Mouse (Mus musculus): ENCODE data around the gene Pzp. TPM values are rescaled to one million over a fixed set of nuclear protein-coding genes. Genes with fewer than 3 reads are reported as not detected.

Pzp gene
- polyA plus RNA-seq, 1 experiment, result 0.05 TPM

DNA sequence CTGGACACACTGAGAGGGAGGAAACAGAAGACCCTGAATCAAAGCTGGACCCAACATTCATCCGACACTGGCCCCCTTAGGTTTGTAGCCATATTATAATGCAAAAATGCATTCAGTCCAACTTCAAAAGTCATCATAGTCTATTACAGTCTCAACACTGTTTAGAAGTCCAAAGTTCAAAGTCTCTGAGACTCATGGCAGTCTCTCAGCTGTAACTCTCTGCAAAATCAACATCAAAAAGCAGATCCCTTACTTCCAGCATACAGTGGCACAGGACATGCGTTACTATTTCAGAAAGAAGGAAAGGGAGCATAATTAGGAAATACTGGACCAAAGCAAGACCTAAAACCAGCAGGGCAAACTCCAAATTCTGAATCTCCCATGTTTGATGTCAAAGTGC is 8.7 kb upstream of the Pzp start:
- no peak for TF ChIP-seq POLR2A (IDR thresholded peaks at IDR 0.05; ENCODE audit: low read depth, low read length)
- TF ChIP-seq CTCF (IDR thresholded peaks at IDR 0.05; ENCODE audit: extremely low read depth, insufficient read depth, insufficient read length, insufficient replicate concordance), result no peak
- Histone ChIP-seq H3K4me3 (ENCODE audit: extremely low read depth, insufficient read depth, insufficient read length) (no peak overlapping the region), H3K27ac (ENCODE audit: insufficient read depth, low read length) (no peak overlapping the region), H3K27me3 (ENCODE audit: control insufficient read depth, insufficient read depth, low read length) (no peaks in the 10 kb centered on the region; the same call in 1 of the 2 replicates), H3K36me3 (ENCODE audit: control insufficient read depth, insufficient read depth, low read length) (no peaks in the 10 kb centered on the region), H3K4me1 (ENCODE audit: control insufficient read depth, insufficient read depth, insufficient read length) (no peaks in the 10 kb centered on the region)
- WGBS, result 94% methylated on average over 2 of the region's 2 CpGs
- no peak for DNase-seq (ENCODE audit: low read depth in 1 of 2, low spot score in 2 of 2)

DNA sequence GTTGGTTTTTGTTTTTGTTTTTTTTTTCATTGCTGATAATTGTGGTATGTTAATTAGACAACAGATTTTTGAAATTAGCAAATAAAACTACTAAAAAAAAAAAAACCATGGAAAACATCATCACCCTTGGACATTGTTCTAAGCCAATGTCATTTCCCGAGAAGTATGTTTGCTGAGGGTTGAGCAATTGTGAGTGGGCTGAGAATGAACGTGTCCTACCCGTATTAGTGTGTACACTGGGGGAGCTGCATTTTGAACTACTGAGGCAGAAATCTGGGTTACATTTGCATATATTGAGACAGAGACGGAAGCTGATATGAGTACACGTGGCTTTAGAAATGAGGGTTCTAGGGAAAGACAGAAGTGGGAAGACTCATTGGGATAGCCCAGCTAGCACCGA is 6.8 kb upstream of the Pzp start:
- TF ChIP-seq POLR2A (IDR thresholded peaks at IDR 0.05; ENCODE audit: low read depth, low read length) (no peak), CTCF (IDR thresholded peaks at IDR 0.05; ENCODE audit: extremely low read depth, insufficient read depth, insufficient read length, insufficient replicate concordance) (no peak)
- H3K4me3 ChIP-seq (ENCODE audit: extremely low read depth, insufficient read depth, insufficient read length), result no peak overlapping the region
- no peak overlapping the region for H3K27ac ChIP-seq (ENCODE audit: insufficient read depth, low read length)
- no peak for DNase-seq (ENCODE audit: low read depth in 1 of 2, low spot score in 2 of 2)
- no peaks in the 10 kb centered on the region for H3K36me3 ChIP-seq (ENCODE audit: control insufficient read depth, insufficient read depth, low read length)
- no peaks in the 10 kb centered on the region for H3K4me1 ChIP-seq (ENCODE audit: control insufficient read depth, insufficient read depth, insufficient read length)
- H3K27me3 ChIP-seq (ENCODE audit: control insufficient read depth, insufficient read depth, low read length), result no peaks in the 10 kb centered on the region; the same call in 1 of the 2 replicates
- 87% methylated on average over 6 of the region's 6 CpGs for WGBS

DNA sequence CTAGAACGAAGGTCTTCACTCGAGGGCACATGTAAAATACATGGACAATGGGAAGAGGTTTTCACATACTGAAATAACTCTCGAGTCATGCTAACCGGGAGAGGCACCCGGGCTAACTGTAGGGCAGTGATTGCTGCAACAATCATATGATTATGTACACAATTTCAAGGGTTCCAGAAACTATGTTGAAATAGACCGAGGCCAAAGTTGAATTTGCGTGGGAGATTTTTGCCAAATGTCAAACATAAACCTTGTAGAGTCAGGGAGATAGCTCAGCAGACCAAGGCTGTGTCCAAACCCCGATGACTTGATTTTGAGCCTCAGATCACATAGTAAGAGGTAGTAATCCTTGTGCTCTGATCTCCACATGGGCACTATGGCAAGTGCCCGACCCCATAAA is 6.2 kb upstream of the Pzp start:
- no peaks in the 10 kb centered on the region for H3K36me3 ChIP-seq (ENCODE audit: control insufficient read depth, insufficient read depth, low read length)
- WGBS, result 91% methylated on average over 9 of the region's 9 CpGs
- H3K27ac ChIP-seq (ENCODE audit: insufficient read depth, low read length), result no peak overlapping the region
- DNase-seq (ENCODE audit: low read depth in 1 of 2, low spot score in 2 of 2), result no peak
- no peak for TF ChIP-seq POLR2A (IDR thresholded peaks at IDR 0.05; ENCODE audit: low read depth, low read length)
- no peak for TF ChIP-seq CTCF (IDR thresholded peaks at IDR 0.05; ENCODE audit: extremely low read depth, insufficient read depth, insufficient read length, insufficient replicate concordance)
- H3K4me3 ChIP-seq (ENCODE audit: extremely low read depth, insufficient read depth, insufficient read length), result no peak overlapping the region
- H3K27me3 ChIP-seq (ENCODE audit: control insufficient read depth, insufficient read depth, low read length), result no peaks in the 10 kb centered on the region; the same call in 1 of the 2 replicates
- H3K4me1 ChIP-seq (ENCODE audit: control insufficient read depth, insufficient read depth, insufficient read length), result no peaks in the 10 kb centered on the region

DNA sequence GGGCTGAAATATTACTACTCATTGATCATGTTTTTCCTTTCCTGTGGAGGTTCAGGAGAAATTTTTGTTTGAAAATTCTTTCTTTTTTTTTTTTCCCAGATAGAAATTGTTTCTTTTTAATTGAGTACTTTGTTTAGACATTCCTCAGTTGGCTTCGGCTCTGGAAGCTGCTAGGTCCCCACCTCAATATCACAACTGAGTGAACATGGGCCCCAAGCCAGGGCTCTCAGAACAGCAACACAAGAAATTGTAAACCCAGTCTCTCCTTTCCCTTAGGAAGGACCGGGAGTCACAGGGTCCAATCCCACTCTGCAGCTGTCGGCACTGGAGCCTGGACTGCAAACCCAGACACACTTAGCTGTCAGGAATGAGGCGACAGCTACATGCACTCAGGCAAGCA is 2.0 kb upstream of the Pzp start:
- 84% methylated on average over 4 of the region's 4 CpGs for WGBS
- Histone ChIP-seq H3K4me3 (ENCODE audit: extremely low read depth, insufficient read depth, insufficient read length) (no peak overlapping the region), H3K27ac (ENCODE audit: insufficient read depth, low read length) (no peak overlapping the region), H3K27me3 (ENCODE audit: control insufficient read depth, insufficient read depth, low read length) (no peaks in the 10 kb centered on the region; the same call in 1 of the 2 replicates), H3K36me3 (ENCODE audit: control insufficient read depth, insufficient read depth, low read length) (no peaks in the 10 kb centered on the region), H3K4me1 (ENCODE audit: control insufficient read depth, insufficient read depth, insufficient read length) (no peaks in the 10 kb centered on the region)
- no peak for DNase-seq (ENCODE audit: low read depth in 1 of 2, low spot score in 2 of 2)
- no peak for TF ChIP-seq POLR2A (IDR thresholded peaks at IDR 0.05; ENCODE audit: low read depth, low read length)
- no peak for TF ChIP-seq CTCF (IDR thresholded peaks at IDR 0.05; ENCODE audit: extremely low read depth, insufficient read depth, insufficient read length, insufficient replicate concordance)

DNA sequence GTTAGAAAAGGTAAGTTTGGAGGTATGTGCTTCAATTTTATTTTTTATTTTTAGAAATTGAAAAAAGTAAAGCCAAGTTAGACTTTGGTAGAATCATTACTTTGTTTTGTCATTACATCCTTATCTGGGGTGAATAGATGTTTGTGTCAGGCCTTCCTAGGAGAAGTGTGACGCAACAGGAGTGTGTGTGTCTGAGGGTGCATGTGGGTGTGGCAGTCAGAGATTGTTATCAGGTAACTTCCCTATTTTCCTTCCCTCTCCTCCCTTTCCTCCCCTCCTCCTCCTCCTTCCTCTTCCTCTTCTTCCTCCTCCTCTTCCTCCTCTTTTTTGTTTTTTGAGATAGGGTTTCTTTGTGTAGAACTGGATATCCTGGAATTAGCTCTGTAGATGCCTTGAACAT is 590 bp upstream of the Pzp start:
- Histone ChIP-seq H3K27ac (ENCODE audit: insufficient read depth, low read length) (no peak overlapping the region), H3K4me3 (ENCODE audit: extremely low read depth, insufficient read depth, insufficient read length) (no peak overlapping the region), H3K36me3 (ENCODE audit: control insufficient read depth, insufficient read depth, low read length) (no peaks in the 10 kb centered on the region), H3K27me3 (ENCODE audit: control insufficient read depth, insufficient read depth, low read length) (no peaks in the 10 kb centered on the region), H3K4me1 (ENCODE audit: control insufficient read depth, insufficient read depth, insufficient read length) (no peaks in the 10 kb centered on the region)
- no peak for TF ChIP-seq POLR2A (IDR thresholded peaks at IDR 0.05; ENCODE audit: low read depth, low read length)
- no peak for TF ChIP-seq CTCF (IDR thresholded peaks at IDR 0.05; ENCODE audit: extremely low read depth, insufficient read depth, insufficient read length, insufficient replicate concordance)
- DNase-seq (ENCODE audit: low read depth in 1 of 2, low spot score in 2 of 2), result no peak
- 33% methylated on average over 1 of the region's 1 CpGs for WGBS

DNA sequence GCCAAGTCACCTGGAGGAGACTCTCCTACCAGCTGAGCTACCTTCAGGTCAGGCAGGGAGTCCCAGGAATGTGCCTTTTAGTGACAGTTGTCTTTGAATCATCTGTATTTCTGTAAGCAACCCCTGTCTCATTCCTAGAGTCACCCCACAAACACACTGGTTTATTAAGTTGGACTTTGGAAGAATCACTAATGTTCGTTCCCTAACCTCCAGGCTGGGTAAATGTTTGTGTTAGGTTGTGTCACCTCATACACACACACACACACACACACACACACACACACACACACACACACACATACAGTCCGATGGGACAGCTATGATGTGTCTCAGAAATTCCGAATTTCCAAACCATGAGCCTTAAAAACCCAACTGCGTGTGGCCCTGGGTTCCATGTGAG is 719 bp downstream of the Pzp start:
- WGBS, result 89% methylated on average over 4 of the region's 4 CpGs
- DNase-seq (ENCODE audit: low read depth in 1 of 2, low spot score in 2 of 2), result no peak
- no peaks in the 10 kb centered on the region for H3K27me3 ChIP-seq (ENCODE audit: control insufficient read depth, insufficient read depth, low read length)
- TF ChIP-seq POLR2A (IDR thresholded peaks at IDR 0.05; ENCODE audit: low read depth, low read length), result no peak
- no peak for TF ChIP-seq CTCF (IDR thresholded peaks at IDR 0.05; ENCODE audit: extremely low read depth, insufficient read depth, insufficient read length, insufficient replicate concordance)
- H3K36me3 ChIP-seq (ENCODE audit: control insufficient read depth, insufficient read depth, low read length), result no peaks in the 10 kb centered on the region
- H3K27ac ChIP-seq (ENCODE audit: insufficient read depth, low read length), result no peak overlapping the region
- H3K4me1 ChIP-seq (ENCODE audit: control insufficient read depth, insufficient read depth, insufficient read length), result no peaks in the 10 kb centered on the region
- H3K4me3 ChIP-seq (ENCODE audit: extremely low read depth, insufficient read depth, insufficient read length), result no peak overlapping the region

DNA sequence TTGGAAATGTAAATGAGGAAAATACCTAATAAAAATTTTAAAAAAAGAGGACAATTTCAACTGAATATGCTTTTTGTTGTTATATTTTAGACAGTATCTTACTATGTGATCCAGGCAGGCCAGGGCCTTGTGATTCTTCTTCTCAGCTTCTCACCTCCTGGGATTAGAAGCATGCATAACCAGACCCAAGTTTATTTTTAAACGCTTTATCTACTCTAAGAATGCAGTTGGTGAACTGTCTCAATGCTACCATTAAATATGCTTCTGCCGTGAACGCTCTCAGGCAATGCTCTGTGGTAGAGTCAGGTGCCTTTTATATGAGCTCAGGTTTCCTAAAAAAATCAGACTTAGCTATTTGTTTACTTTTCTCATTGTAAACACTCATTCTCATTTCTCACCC is 3.2 kb downstream of the Pzp start:
- no peak overlapping the region for H3K27ac ChIP-seq (ENCODE audit: insufficient read depth, low read length)
- H3K27me3 ChIP-seq (ENCODE audit: control insufficient read depth, insufficient read depth, low read length), result no peaks in the 10 kb centered on the region
- no peak overlapping the region for H3K4me3 ChIP-seq (ENCODE audit: extremely low read depth, insufficient read depth, insufficient read length)
- DNase-seq (ENCODE audit: low read depth in 1 of 2, low spot score in 2 of 2), result no peak
- no peaks in the 10 kb centered on the region for H3K4me1 ChIP-seq (ENCODE audit: control insufficient read depth, insufficient read depth, insufficient read length)
- H3K36me3 ChIP-seq (ENCODE audit: control insufficient read depth, insufficient read depth, low read length), result no peaks in the 10 kb centered on the region
- no peak for TF ChIP-seq POLR2A (IDR thresholded peaks at IDR 0.05; ENCODE audit: low read depth, low read length)
- no peak for TF ChIP-seq CTCF (IDR thresholded peaks at IDR 0.05; ENCODE audit: extremely low read depth, insufficient read depth, insufficient read length, insufficient replicate concordance)
- 90% methylated on average over 3 of the region's 3 CpGs for WGBS

Measured in spleen, adult 2 months (tissue).